Mouse (Mus musculus) cortical plate, adult 2 months (tissue): ENCODE measurements around the gene Lsm7. TPM values are rescaled to one million over a fixed set of nuclear protein-coding genes. Genes with fewer than 3 reads are reported as not detected.
A peak's percentile ranks its signal among the peaks of the same experiment; 100 is the strongest.

Source experiments
- H3K27ac ChIP-seq: fragments of 200-500 bp; 2 replicates; pipeline ENCODE4 v1.5.1; 2012; ENCODE audit warnings: low read length, control low read depth, inconsistent platforms; ENCODE audit not compliant: insufficient read depth
- H3K4me1 ChIP-seq: fragments of 200-500 bp; 2 replicates; pipeline ENCODE4 v1.6.1; 2011; ENCODE audit warnings: low read length; ENCODE audit not compliant: control insufficient read depth, insufficient read depth
- H3K4me3 ChIP-seq: fragments of 200-500 bp; 2 replicates; pipeline ENCODE4 v1.5.1; 2011; ENCODE audit warnings: mild to moderate bottlenecking, low read length, control low read depth; ENCODE audit not compliant: insufficient read depth
- CTCF ChIP-seq: fragments of 200-500 bp; IDR thresholded peaks from 2 replicates; pipeline ENCODE4 v1.5.1; 2011; ENCODE audit warnings: mild to moderate bottlenecking, control low read depth, low read length; ENCODE audit not compliant: insufficient read depth; ENCODE audit errors: extremely low read depth
- POLR2A ChIP-seq: fragments of 200-500 bp; IDR thresholded peaks from 2 replicates; pipeline ENCODE4 v1.6.1; 2011; ENCODE audit warnings: mild to moderate bottlenecking, low read length, control low read depth; ENCODE audit not compliant: insufficient read depth; ENCODE audit errors: extremely low read depth
- polyA plus RNA-seq: library from polyadenylated mRNA; depleted of rRNA; stranded (reverse); fragments of >200 nt; gene quantifications from 2 replicates; pipeline ENCODE4 v1.2.3, GENCODE M21; 2012; rRNA removed

Gene Lsm7
- polyA plus RNA-seq: 223 and 238 TPM in 2 replicates

GRCm38 (mm10) chr10:80854913-80855748, at the start of gene Lsm7, which contains the start of gene Sppl2b:
Gene Lsm7, minus strand, starts transcription at chr10:80855209.
Gene Sppl2b, plus strand, starts transcription at chr10:80855275.
- H3K27ac ChIP-seq: peak within 1 kb of the TSS; percentile 73; the same call in 1 of the 2 replicates
- H3K4me3 ChIP-seq: peak within 1 kb of the TSS; percentile 93
- H3K4me1 ChIP-seq: peaks cover 4% of the 10 kb centered on the region; the same call in 1 of the 2 replicates
- TF ChIP-seq CTCF: no peak
- peak; percentile 85 for TF ChIP-seq POLR2A

DNA sequence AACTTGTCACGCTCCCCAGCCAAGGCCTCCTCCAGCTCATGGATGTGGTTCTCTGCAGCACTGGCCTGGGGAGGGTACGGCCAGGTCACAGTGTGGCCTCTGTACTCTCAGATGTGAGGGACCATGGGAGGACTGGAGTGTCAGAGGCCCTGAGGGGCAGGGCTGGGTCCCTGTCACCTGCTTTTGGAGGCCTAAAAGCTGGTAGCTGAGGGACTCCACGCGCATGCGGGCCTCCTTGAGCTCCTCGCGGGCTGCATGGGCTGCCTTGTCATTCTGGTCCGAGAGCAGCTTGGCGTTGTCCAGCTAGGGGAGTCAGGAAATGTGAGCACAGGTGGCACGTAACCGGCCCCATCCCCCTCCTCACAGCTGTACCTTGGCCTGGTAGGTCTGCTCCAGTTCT, 49.7 kb upstream of the Lsm7 start:
- Histone ChIP-seq H3K4me1 (no peaks in the 10 kb centered on the region), H3K27ac (no peak overlapping the region), H3K4me3 (no peak overlapping the region)
- TF ChIP-seq POLR2A (no peak), CTCF (no peak)

- no peak overlapping the region for H3K27ac ChIP-seq
- H3K4me3 ChIP-seq: no peak overlapping the region
- no peak for TF ChIP-seq CTCF
- no peak for TF ChIP-seq POLR2A
- peaks cover 2% of the 10 kb centered on the region; the same call in 1 of the 2 replicates for H3K4me1 ChIP-seq
Measured at GRCm38 (mm10) chr10:80904004-80904693, 49.1 kb upstream of the Lsm7 start.

GRCm38 (mm10) chr10:80903282-80903681, 48.3 kb upstream of the Lsm7 start:
- H3K4me3 ChIP-seq: no peak overlapping the region
- H3K27ac ChIP-seq: no peak overlapping the region
- H3K4me1 ChIP-seq: peaks cover 5% of the 10 kb centered on the region
- TF ChIP-seq POLR2A (no peak), CTCF (no peak)

DNA sequence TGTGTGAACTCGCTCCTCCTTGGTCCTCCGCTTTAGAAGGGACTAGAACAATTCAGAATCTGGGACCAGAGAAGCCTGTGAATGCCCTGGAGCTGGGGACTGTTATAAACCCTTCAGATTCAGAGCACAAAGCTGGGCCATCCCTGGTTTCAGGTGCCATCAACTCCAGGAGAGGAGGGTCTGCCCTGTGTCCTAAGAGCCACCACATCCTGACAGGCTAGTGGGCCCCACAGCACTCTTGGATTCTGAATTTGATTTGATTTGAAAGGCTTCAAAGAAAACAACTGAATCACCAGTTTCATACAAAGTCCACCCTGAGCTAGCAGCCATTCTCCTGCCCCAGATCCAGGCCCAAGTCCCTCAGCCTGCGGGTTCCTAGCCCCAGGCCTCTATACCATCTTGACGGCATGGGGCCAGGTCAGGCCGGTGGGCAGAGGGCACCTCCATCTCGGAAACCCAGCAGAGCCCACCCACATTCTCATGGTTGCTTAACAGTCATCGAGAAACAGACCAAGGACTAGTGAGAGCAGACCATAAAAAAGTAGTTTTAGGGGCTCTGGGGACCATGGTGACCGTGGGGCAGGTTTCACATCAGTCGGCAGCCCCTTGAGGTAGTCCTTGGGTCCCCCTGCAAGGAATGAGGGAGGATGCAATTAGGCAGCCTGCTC, 47.4 kb upstream of the Lsm7 start:
- peaks cover 6% of the 10 kb centered on the region for H3K4me1 ChIP-seq
- no peak overlapping the region for H3K27ac ChIP-seq
- no peak for TF ChIP-seq POLR2A
- no peak for TF ChIP-seq CTCF
- no peak overlapping the region for H3K4me3 ChIP-seq

- Histone ChIP-seq H3K4me1 (peaks cover 6% of the 10 kb centered on the region), H3K27ac (no peak overlapping the region), H3K4me3 (no peak overlapping the region)
- TF ChIP-seq CTCF: no peak
- TF ChIP-seq POLR2A: no peak
Measured at GRCm38 (mm10) chr10:80901409-80902272, 46.6 kb upstream of the Lsm7 start.

GRCm38 (mm10) chr10:80900318-80901247, 45.6 kb upstream of the Lsm7 start, which contains the start of gene Timm13:
Gene Timm13, minus strand, starts transcription at chr10:80900969.
- peak within 1 kb of the TSS; percentile 43 for H3K27ac ChIP-seq
- H3K4me1 ChIP-seq: peaks cover 6% of the 10 kb centered on the region
- peak; percentile 55; the same call in 1 of the 2 replicates for TF ChIP-seq POLR2A
- no peak for TF ChIP-seq CTCF
- peak within 1 kb of the TSS; percentile 71 for H3K4me3 ChIP-seq
